Mouse (Mus musculus): ENCODE results near the gene Lrrc57.

GRCm38 (mm10) chr2:120630655-120631054 lies 21.3 kb upstream of the Lrrc57 start:
- TF ChIP-seq POLR2A (IDR thresholded peaks at IDR 0.05; ENCODE audit: insufficient read depth, low read depth, low read length) (no peak), CTCF (IDR thresholded peaks at IDR 0.05; ENCODE audit: insufficient read depth, low read depth, low read length) (no peak)
